Mouse (Mus musculus): ENCODE data around the gene Tfap2a. TPM values are rescaled to one million over a fixed set of nuclear protein-coding genes. Genes with fewer than 3 reads are reported as not detected.

Gene Tfap2a
- 0.31 and 0.39 TPM in 2 replicates for polyA plus RNA-seq (2015; fragmentation: Nextera tagmentation; extraction: Ambion mirVana)

DNA sequence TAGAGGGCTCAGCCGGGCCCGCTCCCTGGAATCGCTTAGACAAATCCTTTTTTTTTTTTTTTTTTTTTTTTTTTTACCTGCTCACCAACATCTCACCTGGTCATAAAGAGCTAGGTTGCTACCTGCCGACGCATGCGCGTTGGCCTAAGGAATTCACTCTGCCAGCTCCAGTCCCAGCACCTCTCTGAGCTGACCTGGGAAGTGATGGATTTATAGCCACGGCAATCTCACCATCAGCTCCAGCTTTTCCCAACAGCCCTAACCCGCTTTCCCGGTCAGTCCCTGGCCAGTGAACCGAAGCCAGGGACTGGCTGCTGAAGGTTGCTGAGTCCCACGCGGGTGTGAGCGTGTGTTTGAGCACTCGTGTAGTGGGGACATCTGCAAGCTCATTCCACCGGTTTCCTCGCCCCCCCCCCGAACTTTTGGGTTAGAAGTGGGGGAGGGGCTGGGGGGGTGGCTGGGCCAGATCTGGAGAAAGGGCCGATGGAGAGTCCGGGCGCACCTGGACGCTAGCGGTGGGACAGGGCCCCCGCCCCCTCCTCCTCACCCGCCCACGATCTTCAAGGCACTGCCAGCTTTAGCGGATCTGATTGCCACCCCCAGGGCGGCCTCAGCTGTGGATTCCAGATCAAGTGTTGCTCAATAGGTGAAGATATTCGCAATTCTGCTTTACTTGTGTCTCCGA lies at the start of gene Tfap2a:
Tfap2a (minus strand) TSS at position 181 of the 685 bp plus-strand sequence.

Other genes starting within 250 kb of the Tfap2a start
- gene Gcnt2, start 121.4 kb upstream of the Tfap2a start, polyA plus RNA-seq (2015; fragmentation: Nextera tagmentation; extraction: Ambion mirVana), result 17.8 and 17.9 TPM in 2 replicates

All from urinary bladder, postnatal 0 days (tissue).